Mouse (Mus musculus) c-Kit-positive CD71-positive TER-119-positive erythroid progenitor cells, embryonic 14.5 days (primary cell): Measurements from ENCODE around the gene Tgfa.

Experiments used
- DNase-seq: peaks from one replicate; pipeline ENCODE4 v3.0.0-alpha.2; 2013; ENCODE audit warnings: low spot score

Tgfa gene

GRCm38 (mm10) chr6:86232367-86232766, 37.3 kb downstream of the Tgfa start:
- DNase-seq, result no peak

GRCm38 (mm10) chr6:86233512-86234430, 38.7 kb downstream of the Tgfa start:
- no peak for DNase-seq

GRCm38 (mm10) chr6:86244866-86245265, 49.8 kb downstream of the Tgfa start:
- DNase-seq, result no peak

GRCm38 (mm10) chr6:86245965-86246364, 50.9 kb downstream of the Tgfa start:
- DNase-seq, result no peak

GRCm38 (mm10) chr6:86248562-86248961, 53.5 kb downstream of the Tgfa start:
- DNase-seq, result no peak

GRCm38 (mm10) chr6:86249042-86249441, 54.0 kb downstream of the Tgfa start:
- no peak for DNase-seq

GRCm38 (mm10) chr6:86250236-86250635, 55.2 kb downstream of the Tgfa start:
- DNase-seq, result no peak

- DNase-seq, result no peak
These were observed 55.8 kb downstream of the Tgfa start for GRCm38 (mm10) chr6:86250830-86251229.

- DNase-seq, result no peak
These were observed 57.4 kb downstream of the Tgfa start for GRCm38 (mm10) chr6:86252176-86253125.

- no peak for DNase-seq
These were observed 60.9 kb downstream of the Tgfa start for GRCm38 (mm10) chr6:86255899-86256298.

GRCm38 (mm10) chr6:86259242-86259641, 64.2 kb downstream of the Tgfa start:
- no peak for DNase-seq

- DNase-seq, result peak; percentile 7
These were observed 65.5 kb downstream of the Tgfa start for GRCm38 (mm10) chr6:86260322-86261050.

- DNase-seq, result no peak
These were observed 71.8 kb downstream of the Tgfa start for GRCm38 (mm10) chr6:86266786-86267185.

GRCm38 (mm10) chr6:86270373-86271068, 75.5 kb downstream of the Tgfa start:
- DNase-seq, result no peak

GRCm38 (mm10) chr6:86271130-86271529, 76.1 kb downstream of the Tgfa start:
- no peak for DNase-seq

GRCm38 (mm10) chr6:86275704-86276103, 80.7 kb downstream of the Tgfa start:
- DNase-seq, result peak; percentile 3

- no peak for DNase-seq
These were observed 81.8 kb downstream of the Tgfa start for GRCm38 (mm10) chr6:86276816-86277215.

GRCm38 (mm10) chr6:86277620-86278019, 82.6 kb downstream of the Tgfa start:
- no peak for DNase-seq

GRCm38 (mm10) chr6:86281573-86282210, 86.7 kb downstream of the Tgfa start:
- no peak for DNase-seq

GRCm38 (mm10) chr6:86293301-86293700, 98.3 kb downstream of the Tgfa start:
- DNase-seq, result no peak

GRCm38 (mm10) chr6:86295451-86295850, 100.4 kb downstream of the Tgfa start:
- no peak for DNase-seq
